Mouse (Mus musculus) small intestine, adult 2 months (tissue): ENCODE measurements around the gene Ubxn11.

Experiments
- CTCF ChIP-seq: fragments of 200-500 bp; IDR thresholded peaks from 2 replicates; pipeline ENCODE4 v1.5.1; 2012; ENCODE audit warnings: low read depth, mild to moderate bottlenecking, control low read depth, inconsistent platforms, low read length, moderate library complexity, mixed read lengths; ENCODE audit not compliant: insufficient replicate concordance, insufficient read length; ENCODE audit errors: extremely low read depth
- POLR2A ChIP-seq: fragments of 200-500 bp; IDR thresholded peaks from 2 replicates; pipeline ENCODE4 v1.6.1; 2012; ENCODE audit warnings: low read depth, mild to moderate bottlenecking, control low read depth, inconsistent platforms, low read length, moderate library complexity

DNA sequence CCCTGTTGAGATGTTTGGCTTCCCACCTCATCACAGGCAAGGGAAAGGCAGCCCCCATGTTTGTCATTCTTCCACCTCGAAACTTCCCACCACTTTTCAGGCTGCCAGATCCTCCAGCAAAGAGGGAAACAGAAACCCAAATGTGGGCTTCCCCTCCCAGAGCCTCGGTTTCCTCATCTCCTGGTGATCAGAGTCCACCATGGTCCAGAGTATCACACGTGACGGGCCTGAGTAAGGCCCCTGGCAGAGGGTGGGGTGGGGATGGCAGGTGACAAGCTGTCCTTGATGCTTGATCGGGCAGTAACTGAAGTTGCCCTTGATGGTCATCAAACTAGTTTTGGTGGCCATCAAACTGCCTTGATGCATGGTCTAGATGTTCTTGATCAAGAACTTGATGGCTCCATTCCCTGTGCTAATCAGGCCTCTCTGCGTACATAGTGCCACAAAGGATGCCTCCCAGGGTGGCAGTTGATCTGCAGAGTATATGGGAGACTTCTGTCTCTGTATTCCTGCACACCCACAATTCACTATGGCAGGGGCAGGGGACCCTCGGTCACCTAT is 8.3 kb upstream of the Ubxn11 start:
- TF ChIP-seq CTCF, result no peak
- TF ChIP-seq POLR2A, result no peak
